Mouse (Mus musculus) Patski (cell line): Measurements from ENCODE around the gene Kcnh4. TPM values are rescaled to one million over a fixed set of nuclear protein-coding genes. Genes with fewer than 3 reads are reported as not detected.

Source experiments
- ATAC-seq: fragments of 100-300 bp; one replicate; pipeline ENCODE4 v1.8.0; 2021
- CTCF ChIA-PET: fragments of 350-600 bp; sonication (Branson Sonifier 250); formaldehyde crosslinking; loops from one replicate; lab custom pipeline; 2022; ENCODE audit warnings: inconsistent platforms; lab: Charles Lee
- POLR2A ChIA-PET: fragments of 350-600 bp; sonication (Branson Sonifier 250); formaldehyde crosslinking; loops from one replicate; lab custom pipeline; 2022; ENCODE audit warnings: antibody characterized with exemption, inconsistent platforms; lab: Charles Lee
- DNase-seq: peaks from one replicate; pipeline ENCODE4 v3.0.0-alpha.2; 2011; ENCODE audit warnings: low read depth, low spot score
- H3K27me3 ChIP-seq: fragments of 371-371 bp; one replicate; pipeline ENCODE4 v1.5.1; 2021
- CTCF ChIP-seq: fragments of 100-300 bp; IDR thresholded peaks from one replicate; pipeline ENCODE4 v1.5.1; 2021
- in situ Hi-C: fragments of 300-500 bp; cut with MboI; formaldehyde crosslinking; loops from 3 replicates; pipeline ENCODE4 v1.11.1; 2018; ENCODE audit warnings: low pct_unique_long_range_greater_than_20kb, mixed read lengths
- polyA plus RNA-seq: library from polyadenylated mRNA; unstranded; gene quantifications from one replicate; pipeline ENCODE4 v1.2.3, GENCODE M21; 2021

Gene Kcnh4
- polyA plus RNA-seq, 1 experiment from 2014 or later, result 0.01 TPM

- DNase-seq (no peak), ATAC-seq (no peak)
- no peak for TF ChIP-seq CTCF
- ChIA-PET POLR2A (interaction anchor here (0.7 kb wide), 1 partner anchor 19 kb away, joined by 4 read pairs; no protein-coding TSS in a partner anchor), CTCF (no interaction called here)
- in situ Hi-C loops, result no loop called here
- H3K27me3 ChIP-seq, result no peaks in the 10 kb centered on the region
Measured at GRCm38 (mm10) chr11:100735954-100736745, 23.6 kb downstream of the Kcnh4 start.

- no peaks in the 10 kb centered on the region for H3K27me3 ChIP-seq
- in situ Hi-C loops, result no loop called here
- ATAC-seq (no peak), DNase-seq (no peak)
- ChIA-PET POLR2A (no interaction called here), CTCF (no interaction called here)
- TF ChIP-seq CTCF, result no peak
Measured at GRCm38 (mm10) chr11:100735134-100735865, 24.4 kb downstream of the Kcnh4 start.

GRCm38 (mm10) chr11:100730477-100731205 lies 29.1 kb downstream of the Kcnh4 start:
- CTCF ChIA-PET, result interaction anchor here (1.2 kb wide), 1 partner anchor 16 kb away, joined by 5 read pairs; no protein-coding TSS in a partner anchor
- no peak for ATAC-seq
- H3K27me3 ChIP-seq, result no peaks in the 10 kb centered on the region
- TF ChIP-seq CTCF, result no peak
- POLR2A ChIA-PET, result interaction anchor here (0.6 kb wide), 2 partner anchors 81 to 114 kb away, joined by 3 to 4 read pairs; no protein-coding TSS in a partner anchor
- in situ Hi-C loops, result no loop called here
- no peak for DNase-seq

GRCm38 (mm10) chr11:100729976-100730375 lies 29.8 kb downstream of the Kcnh4 start:
- no peak for TF ChIP-seq CTCF
- CTCF ChIA-PET, result interaction anchor here (1.2 kb wide), 1 partner anchor 16 kb away, joined by 5 read pairs; no protein-coding TSS in a partner anchor
- in situ Hi-C loops, result no loop called here
- POLR2A ChIA-PET, result no interaction called here
- H3K27me3 ChIP-seq, result no peaks in the 10 kb centered on the region
- DNase-seq (no peak), ATAC-seq (no peak)

- DNase-seq (no peak), ATAC-seq (no peak)
- no peak for TF ChIP-seq CTCF
- CTCF ChIA-PET, result no interaction called here
- H3K27me3 ChIP-seq, result no peaks in the 10 kb centered on the region
- in situ Hi-C loops, result no loop called here
- POLR2A ChIA-PET, result no interaction called here
Measured at GRCm38 (mm10) chr11:100728601-100729000, 31.1 kb downstream of the Kcnh4 start.

GRCm38 (mm10) chr11:100727201-100727600 lies 32.5 kb downstream of the Kcnh4 start:
- no peak for TF ChIP-seq CTCF
- ATAC-seq (no peak), DNase-seq (no peak)
- ChIA-PET POLR2A (no interaction called here), CTCF (no interaction called here)
- in situ Hi-C loops, result no loop called here
- H3K27me3 ChIP-seq, result no peaks in the 10 kb centered on the region

- no peak for ATAC-seq
- in situ Hi-C loops, result no loop called here
Measured at GRCm38 (mm10) chr11:100724919-100725512, 34.7 kb downstream of the Kcnh4 start.

GRCm38 (mm10) chr11:100722493-100723028 lies 37.2 kb downstream of the Kcnh4 start:
- ChIA-PET POLR2A (interaction anchor here (1.9 kb wide), 1 partner anchor 11 kb away, joined by 6 read pairs; the partner anchor contains the start of gene Kat2a), CTCF (no interaction called here)
- DNase-seq (no peak), ATAC-seq (no peak)
- no peak for TF ChIP-seq CTCF
- no peaks in the 10 kb centered on the region for H3K27me3 ChIP-seq
- in situ Hi-C loops, result no loop called here

More at GRCm38 (mm10) chr11:100724919-100725512, 34.7 kb downstream of the Kcnh4 start:
- no peak for TF ChIP-seq CTCF
- CTCF ChIA-PET, result interaction anchor here (1.4 kb wide), 1 partner anchor 10 kb away, joined by 4 read pairs; no protein-coding TSS in a partner anchor
- DNase-seq, result no peak
- H3K27me3 ChIP-seq, result no peaks in the 10 kb centered on the region
- POLR2A ChIA-PET, result no interaction called here

- ChIA-PET POLR2A (interaction anchor here (1.9 kb wide), 1 partner anchor 10 kb away, joined by 6 read pairs; the partner anchor contains the start of gene Kat2a), CTCF (no interaction called here)
- TF ChIP-seq CTCF, result no peak
- H3K27me3 ChIP-seq, result no peaks in the 10 kb centered on the region
- ATAC-seq, result no peak
- DNase-seq, result no peak
- in situ Hi-C loops, result no loop called here
Measured at GRCm38 (mm10) chr11:100721776-100722492, 37.8 kb downstream of the Kcnh4 start.
